ENCODE assay signal across 8 mouse cellular contexts in genomic region chr8:47941028-47941427, GRCm38 (mm10). TPM values are rescaled to one million over a fixed set of nuclear protein-coding genes. Genes with fewer than 3 reads are reported as not detected.
DNase-seq lines count a peak whose midpoint lies in the region; ATAC-seq and TF ChIP-seq lines count a peak whose summit lies in the region.

No protein-coding gene starts in this region.

- ATAC-seq in forebrain, embryonic 14.5 days, result no peak; the same call in 1 of the 2 replicates
- ATAC-seq in midbrain, postnatal 0 days (ENCODE audit: low FRiP score), result no peak

- no peak overlapping the region for H3K4me3 ChIP-seq in forebrain, embryonic 14.5 days (ENCODE audit: low read depth, low read length)
- H3K4me3 ChIP-seq in midbrain, postnatal 0 days (ENCODE audit: low read depth, low read length), result no peak overlapping the region

- H3K9me3 ChIP-seq in forebrain, embryonic 14.5 days (replicated peaks; ENCODE audit: control insufficient read depth, low read length), result no peaks in the 10 kb centered on the region
- no peaks in the 10 kb centered on the region for H3K9me3 ChIP-seq in midbrain, postnatal 0 days (ENCODE audit: low read length)

- no peak overlapping the region for H3K27ac ChIP-seq in forebrain, embryonic 14.5 days (ENCODE audit: low read depth, low read length)
- H3K27ac ChIP-seq in midbrain, postnatal 0 days (ENCODE audit: low read depth, low read length), result no peak overlapping the region

- no peak overlapping the region for H3K9ac ChIP-seq in forebrain, embryonic 14.5 days (ENCODE audit: low read length)
- no peak overlapping the region for H3K9ac ChIP-seq in midbrain, postnatal 0 days (replicated peaks; ENCODE audit: low read length, poor library complexity, severe bottlenecking)

- intact Hi-C loops in left cerebral cortex, postnatal 4 days (cut with DNase I), result no loop called here
- intact Hi-C loops in left cerebral cortex, postnatal 25 days (cut with DNase I), result loop anchor here (5.0 kb wide), 1 partner anchor 69 kb away; no protein-coding TSS in a partner anchor

- WGBS in forebrain, embryonic 14.5 days, result 76% methylated on average over 4 of the region's 5 CpGs
- 59% methylated on average over 5 of the region's 5 CpGs for WGBS in midbrain, postnatal 0 days

- no peaks in the 10 kb centered on the region for H3K36me3 ChIP-seq in forebrain, embryonic 14.5 days (ENCODE audit: control insufficient read depth, insufficient read depth, low read length)
- H3K36me3 ChIP-seq in midbrain, postnatal 0 days (ENCODE audit: insufficient read depth, low read length), result no peaks in the 10 kb centered on the region

- peak; percentile 42 for DNase-seq in left cerebral cortex, postnatal 4 days
- no peak for DNase-seq in left cerebral cortex, postnatal 25 days (ENCODE audit: low spot score in 2 of 2)
- DNase-seq in forebrain, embryonic 14.5 days (ENCODE audit: low spot score), result peak; percentile 29
- peak; percentile 33 to 48 for DNase-seq in kidney, adult 8-10 months
- peak; percentile 54 for DNase-seq in midbrain, postnatal 0 days (ENCODE audit: low spot score)
- DNase-seq in layer of hippocampus, adult 8-10 months (ENCODE audit: low spot score in 2 of 2), result no peak
- no peak for DNase-seq in layer of hippocampus, adult 18-20 months (ENCODE audit: low spot score in 2 of 2)
- DNase-seq in right cerebral cortex, adult 2 months (ENCODE audit: low spot score in 2 of 2), result no peak

- no peaks in the 10 kb centered on the region for H3K4me1 ChIP-seq in forebrain, embryonic 14.5 days (ENCODE audit: control insufficient read depth, insufficient read depth, low read length)
- H3K4me1 ChIP-seq in midbrain, postnatal 0 days (ENCODE audit: insufficient read depth, low read length), result no peaks in the 10 kb centered on the region

- peak; percentile 47; the same call in 1 of the 2 replicates for TF ChIP-seq CTCF in midbrain, postnatal 0 days (IDR thresholded peaks at IDR 0.05)

- no peak overlapping the region for H3K4me2 ChIP-seq in forebrain, embryonic 14.5 days (ENCODE audit: low read length)
- H3K4me2 ChIP-seq in midbrain, postnatal 0 days (ENCODE audit: low read depth, low read length, poor library complexity, severe bottlenecking), result no peak overlapping the region

- H3K27me3 ChIP-seq in forebrain, embryonic 14.5 days (replicated peaks; ENCODE audit: control insufficient read depth, insufficient read depth, low read length), result no peaks in the 10 kb centered on the region
- H3K27me3 ChIP-seq in midbrain, postnatal 0 days (ENCODE audit: insufficient read depth, low read length), result no peaks in the 10 kb centered on the region

RNA-seq across cellular contexts. Expression of gene Wwc2, which starts 49.7 kb away (rescaled TPM):
- 10 to 100 TPM; 23.3 to 23.7 TPM for total RNA-seq in left cerebral cortex, postnatal 4 days (2021)
- 10 to 100 TPM; 26.0 TPM for total RNA-seq in left cerebral cortex, postnatal 25 days (2021)
- 3.0 and 3.8 TPM in 2 replicates for polyA plus RNA-seq in forebrain, embryonic 14.5 days (2014; fragmentation: Nextera tagmentation; extraction: Ambion mirVana)
- total RNA-seq in midbrain, postnatal 0 days (2014; rRNA removed), result 9.6 and 10.1 TPM in 2 replicates
- 4.0 and 4.5 TPM in 2 replicates for polyA plus RNA-seq in midbrain, postnatal 0 days (2015; fragmentation: Nextera tagmentation; extraction: Ambion mirVana)
- 10 to 100 TPM; 23.4 to 25.9 (median 24.6) TPM for total RNA-seq in layer of hippocampus, adult 8-10 months (2022)
- total RNA-seq in layer of hippocampus, adult 18-20 months (2021), result 10 to 100 TPM; 25.6 to 25.9 TPM

Comparison
In these comparisons a context has a peak if more than half of its experiments do, and no peak if none do; other contexts are left out.
1. DNase-seq: peak in left cerebral cortex, postnatal 4 days (single experiment), forebrain, embryonic 14.5 days (single experiment), kidney, adult 8-10 months (2 of 2) and midbrain, postnatal 0 days (single experiment); none in left cerebral cortex, postnatal 25 days (0 of 2), layer of hippocampus, adult 8-10 months (0 of 2), layer of hippocampus, adult 18-20 months (0 of 2) and right cerebral cortex, adult 2 months (0 of 2).